Mouse (Mus musculus) embryonic fibroblast, embryonic 13.5 days (primary cell): ENCODE measurements around the gene Plek. TPM values are rescaled to one million over a fixed set of nuclear protein-coding genes. Genes with fewer than 3 reads are reported as not detected.

ENCODE experiments used
- H3K27ac ChIP-seq: 2 replicates; pipeline ENCODE4 v1.5.1; 2012; ENCODE audit warnings: low read length, control low read depth, inconsistent platforms; ENCODE audit not compliant: insufficient read depth
- H3K4me1 ChIP-seq: 2 replicates; pipeline ENCODE4 v1.6.1; 2011; ENCODE audit warnings: low read length; ENCODE audit not compliant: control insufficient read depth, insufficient read depth
- H3K4me3 ChIP-seq: 2 replicates; pipeline ENCODE4 v1.5.1; 2011; ENCODE audit warnings: mild to moderate bottlenecking, control low read depth, low read length; ENCODE audit not compliant: insufficient read depth
- CTCF ChIP-seq: IDR thresholded peaks from 2 replicates; pipeline ENCODE4 v1.5.1; 2011; ENCODE audit warnings: mild to moderate bottlenecking, control low read depth, low read length, moderate library complexity, borderline replicate concordance; ENCODE audit not compliant: insufficient read depth
- POLR2A ChIP-seq: IDR thresholded peaks from 2 replicates; pipeline ENCODE4 v1.6.1; 2011; ENCODE audit warnings: low read depth, mild to moderate bottlenecking, control low read depth, low read length, moderate library complexity
- polyA plus RNA-seq: library from polyadenylated mRNA; stranded (reverse); fragments of >200 nt; gene quantifications from 2 replicates; pipeline ENCODE4 v1.2.4, GENCODE M21; 2011; ENCODE audit warnings: low read depth; ENCODE audit not compliant: missing spikeins, insufficient read length

The Plek gene
- polyA plus RNA-seq, 1 experiment, result 3.2 TPM

GRCm38 (mm10) chr11:16977611-16978010 is 74.6 kb downstream of the Plek start:
- TF ChIP-seq CTCF, result no peak
- TF ChIP-seq POLR2A, result no peak
- Histone ChIP-seq H3K4me3 (no peak overlapping the region), H3K4me1 (no peaks in the 10 kb centered on the region), H3K27ac (no peak overlapping the region)

GRCm38 (mm10) chr11:16976937-16977336 is 75.2 kb downstream of the Plek start:
- no peaks in the 10 kb centered on the region for H3K4me1 ChIP-seq
- TF ChIP-seq CTCF (no peak), POLR2A (no peak)

GRCm38 (mm10) chr11:16973086-16973485 is 79.1 kb downstream of the Plek start:
- Histone ChIP-seq H3K27ac (no peak overlapping the region), H3K4me3 (no peak overlapping the region), H3K4me1 (no peaks in the 10 kb centered on the region)
- no peak for TF ChIP-seq CTCF
- TF ChIP-seq POLR2A, result no peak

More at GRCm38 (mm10) chr11:16976937-16977336, 75.2 kb downstream of the Plek start:
- Histone ChIP-seq H3K4me3 (no peak overlapping the region), H3K27ac (no peak overlapping the region)

- TF ChIP-seq POLR2A (no peak), CTCF (no peak)
- Histone ChIP-seq H3K4me3 (no peak overlapping the region), H3K4me1 (no peaks in the 10 kb centered on the region), H3K27ac (no peak overlapping the region)
These were observed 80.2 kb downstream of the Plek start for GRCm38 (mm10) chr11:16972027-16972426.

GRCm38 (mm10) chr11:16969650-16970049 is 82.5 kb downstream of the Plek start:
- TF ChIP-seq POLR2A (no peak), CTCF (no peak)
- H3K4me1 ChIP-seq, result no peaks in the 10 kb centered on the region
- H3K4me3 ChIP-seq, result no peak overlapping the region
- no peak overlapping the region for H3K27ac ChIP-seq

GRCm38 (mm10) chr11:16967806-16968205 is 84.4 kb downstream of the Plek start:
- Histone ChIP-seq H3K27ac (no peak overlapping the region), H3K4me1 (no peaks in the 10 kb centered on the region), H3K4me3 (no peak overlapping the region)
- TF ChIP-seq CTCF, result no peak
- TF ChIP-seq POLR2A, result no peak

- H3K4me3 ChIP-seq, result no peak overlapping the region
- H3K27ac ChIP-seq, result no peak overlapping the region
- TF ChIP-seq CTCF (no peak), POLR2A (no peak)
- H3K4me1 ChIP-seq, result no peaks in the 10 kb centered on the region
These were observed 93.7 kb downstream of the Plek start for GRCm38 (mm10) chr11:16958520-16958919.

- Histone ChIP-seq H3K4me3 (no peak overlapping the region), H3K27ac (no peak overlapping the region), H3K4me1 (no peaks in the 10 kb centered on the region; the same call in 1 of the 2 replicates)
- TF ChIP-seq POLR2A, result no peak
- no peak for TF ChIP-seq CTCF
These were observed 95.2 kb downstream of the Plek start for GRCm38 (mm10) chr11:16957030-16957429.

GRCm38 (mm10) chr11:16956115-16956862 is 95.9 kb downstream of the Plek start:
- no peaks in the 10 kb centered on the region; the same call in 1 of the 2 replicates for H3K4me1 ChIP-seq
- H3K27ac ChIP-seq, result no peak overlapping the region
- TF ChIP-seq CTCF (no peak), POLR2A (no peak)
- H3K4me3 ChIP-seq, result no peak overlapping the region

- Histone ChIP-seq H3K27ac (no peak overlapping the region), H3K4me3 (peak overlapping the region; percentile 89), H3K4me1 (no peaks in the 10 kb centered on the region; the same call in 1 of the 2 replicates)
- TF ChIP-seq CTCF, result no peak
- TF ChIP-seq POLR2A, result no peak
These were observed 100.5 kb downstream of the Plek start for GRCm38 (mm10) chr11:16951761-16952010.
